Mouse (Mus musculus) stomach, postnatal 0 days (tissue): ENCODE measurements around the gene Tpd52l2.

Experiments
- CTCF ChIP-seq: IDR thresholded peaks from 2 replicates; pipeline ENCODE4 v1.5.1; 2016; ENCODE audit warnings: antibody characterized with exemption, low read depth, mild to moderate bottlenecking, moderate library complexity
- EP300 ChIP-seq: optimal IDR thresholded peaks from 2 replicates; pipeline ENCODE3; 2016; ENCODE audit warnings: antibody characterized with exemption

- TF ChIP-seq CTCF (peak; percentile 76), EP300 (no peak)
These were observed 25.9 kb downstream of the Tpd52l2 start for GRCm38 (mm10) chr2:181522811-181523210.
